Mouse (Mus musculus): Measurements from ENCODE around the gene Rgs7bp.

DNA sequence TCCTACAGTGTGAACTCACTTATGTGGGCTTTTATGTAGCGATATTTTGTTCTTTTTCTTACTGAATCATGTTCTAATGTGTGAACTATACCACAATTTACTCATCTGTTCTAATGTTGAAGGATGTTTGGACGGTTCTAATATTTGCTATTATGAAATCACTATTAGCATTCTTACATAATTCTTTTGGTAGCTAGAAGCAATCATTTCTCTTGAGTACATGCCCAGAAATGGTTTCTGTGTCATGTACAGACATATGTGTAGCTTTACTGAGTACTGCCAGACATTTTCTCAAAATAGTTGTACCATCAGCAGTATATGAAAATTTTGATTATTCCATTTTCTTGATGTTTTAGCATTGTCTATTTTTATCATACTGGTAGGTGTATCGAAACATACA lies 34.5 kb upstream of the Rgs7bp start:
- TF ChIP-seq CTCF (IDR thresholded peaks at IDR 0.05; ENCODE audit: extremely low read depth, insufficient read depth, low read length) (no peak), POLR2A (IDR thresholded peaks at IDR 0.05; ENCODE audit: extremely low read depth, insufficient read depth, low read length) (no peak)
